Mouse (Mus musculus) adrenal gland, adult 2 months (tissue): Measurements from ENCODE around the gene Lmtk2. TPM values are rescaled to one million over a fixed set of nuclear protein-coding genes. Genes with fewer than 3 reads are reported as not detected.

ENCODE experiments used
- DNase-seq: peaks from one replicate; pipeline ENCODE4 v3.0.0; 2021
- polyA plus RNA-seq: library from polyadenylated mRNA; depleted of rRNA; stranded (reverse); fragments of >200 nt; gene quantifications from 2 replicates; pipeline ENCODE4 v1.2.3, GENCODE M21; 2012
- total RNA-seq, 2 experiments: library from RNA; stranded (reverse); gene quantifications; 2 replicates each; pipeline ENCODE4 v1.2.3; 2021

The Lmtk2 gene
- total and polyA plus RNA-seq, 3 experiments, result 14.6 to 36.1 (median 32.1) TPM

- peak; percentile 43 for DNase-seq
Measured at GRCm38 (mm10) chr5:144109201-144109600, 9.0 kb downstream of the Lmtk2 start.

- no peak for DNase-seq
Measured at GRCm38 (mm10) chr5:144112574-144113438, 12.6 kb downstream of the Lmtk2 start.

GRCm38 (mm10) chr5:144114068-144114467 is 13.8 kb downstream of the Lmtk2 start:
- DNase-seq, result no peak

GRCm38 (mm10) chr5:144114970-144115627 is 14.9 kb downstream of the Lmtk2 start:
- no peak for DNase-seq

- DNase-seq, result no peak
Measured at GRCm38 (mm10) chr5:144115628-144115977, 15.4 kb downstream of the Lmtk2 start.

GRCm38 (mm10) chr5:144118271-144118670 is 18.0 kb downstream of the Lmtk2 start:
- no peak for DNase-seq

- DNase-seq, result no peak
Measured at GRCm38 (mm10) chr5:144119286-144119685, 19.1 kb downstream of the Lmtk2 start.

- DNase-seq, result no peak
Measured at GRCm38 (mm10) chr5:144121489-144121888, 21.3 kb downstream of the Lmtk2 start.

- DNase-seq, result peak; percentile 49
Measured at GRCm38 (mm10) chr5:144125979-144126755, 25.9 kb downstream of the Lmtk2 start.

- no peak for DNase-seq
Measured at GRCm38 (mm10) chr5:144143531-144143930, 43.3 kb downstream of the Lmtk2 start.

GRCm38 (mm10) chr5:144146898-144147297 is 46.7 kb downstream of the Lmtk2 start:
- no peak for DNase-seq

GRCm38 (mm10) chr5:144149530-144149929 is 49.3 kb downstream of the Lmtk2 start:
- DNase-seq, result no peak

- DNase-seq, result no peak
Measured at GRCm38 (mm10) chr5:144151270-144151669, 51.0 kb downstream of the Lmtk2 start.

- DNase-seq, result peak; percentile 60
Measured at GRCm38 (mm10) chr5:144154528-144154927, 54.3 kb downstream of the Lmtk2 start.

- DNase-seq, result peak; percentile 91
Measured at GRCm38 (mm10) chr5:144158604-144159003, 58.4 kb downstream of the Lmtk2 start.

- DNase-seq, result no peak
Measured at GRCm38 (mm10) chr5:144159137-144159536, 58.9 kb downstream of the Lmtk2 start.

GRCm38 (mm10) chr5:144162080-144162812 is 62.0 kb downstream of the Lmtk2 start:
- no peak for DNase-seq

GRCm38 (mm10) chr5:144162813-144163517 is 62.7 kb downstream of the Lmtk2 start:
- no peak for DNase-seq

GRCm38 (mm10) chr5:144165756-144166155 is 65.5 kb downstream of the Lmtk2 start:
- no peak for DNase-seq

GRCm38 (mm10) chr5:144169275-144169975 is 69.2 kb downstream of the Lmtk2 start:
- DNase-seq, result no peak

- no peak for DNase-seq
Measured at GRCm38 (mm10) chr5:144173648-144174047, 73.4 kb downstream of the Lmtk2 start.
